Mouse (Mus musculus) mature B cell (primary cell): ENCODE data around the gene Tcf7.

Source experiments
- in situ Hi-C: fragments of 300-500 bp; cut with MboI; formaldehyde crosslinking; loops from 2 replicates; pipeline ENCODE4 v1.14.3; 2019

Tcf7 gene

GRCm38 (mm10) chr11:52283596-52284571, 1.1 kb upstream of the Tcf7 start:
- in situ Hi-C loops = no loop called here

DNA sequence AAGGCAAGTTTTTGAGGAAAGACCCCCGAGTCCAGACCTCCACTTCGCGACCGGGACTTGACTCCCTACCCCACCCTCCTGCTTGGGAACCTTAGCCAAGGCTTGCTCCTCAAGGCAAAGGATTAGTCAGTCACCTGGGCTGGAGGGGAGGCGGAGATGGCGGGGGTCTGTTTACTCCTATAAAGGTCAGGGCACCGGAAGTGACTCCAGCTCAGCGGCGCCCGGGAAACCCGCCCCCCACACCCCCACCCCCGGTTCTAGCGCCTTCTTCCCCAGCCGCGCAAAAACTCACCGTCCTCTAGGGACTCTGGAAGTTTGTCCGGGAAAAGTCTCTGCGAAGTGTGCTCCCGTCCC, 417 bp downstream of the Tcf7 start:
- in situ Hi-C loops = no loop called here

- in situ Hi-C loops = no loop called here
Observed at GRCm38 (mm10) chr11:52281568-52282328, 1.1 kb downstream of the Tcf7 start.

DNA sequence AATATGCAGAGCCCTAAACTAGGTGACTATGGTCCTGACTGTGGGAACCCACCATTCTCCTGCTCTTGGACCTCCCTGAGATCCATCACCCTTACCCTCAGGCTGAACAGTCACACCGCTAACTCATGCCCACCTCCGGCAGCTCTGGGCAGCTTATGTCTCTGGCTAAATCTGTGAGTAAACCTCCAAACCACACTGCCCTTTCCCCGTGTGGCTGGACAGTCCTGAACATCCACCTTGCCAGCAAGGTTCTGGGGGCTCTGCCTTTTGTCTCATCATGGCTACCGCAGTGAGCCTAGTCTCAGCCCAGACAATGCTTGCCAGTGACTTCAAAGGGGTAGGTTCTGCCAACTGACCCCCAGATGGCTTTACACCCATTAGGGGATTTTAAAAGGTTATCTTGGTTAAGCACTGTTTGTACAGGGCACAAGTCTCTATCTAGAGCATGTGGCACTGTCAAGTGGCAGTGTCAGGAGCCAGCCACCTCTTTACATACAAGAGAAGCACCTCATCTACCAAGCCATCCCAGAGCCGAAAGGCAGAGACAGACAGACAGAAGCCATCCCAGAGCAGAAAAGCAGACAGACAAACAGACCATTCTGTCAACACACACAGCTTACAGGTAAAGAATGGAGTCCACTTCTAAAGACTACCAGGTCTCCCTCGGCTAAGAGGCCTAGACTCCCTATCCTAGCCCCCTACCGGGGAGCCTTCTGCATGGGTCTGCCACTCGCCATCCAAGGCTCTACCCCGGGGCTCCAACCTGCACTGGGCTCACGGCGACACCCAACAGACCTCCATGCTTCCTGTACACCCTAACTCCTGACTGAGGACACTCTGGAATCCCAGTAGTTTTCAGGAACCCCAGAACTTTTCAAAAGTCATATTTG, 2.0 kb downstream of the Tcf7 start:
- in situ Hi-C loops = no loop called here

GRCm38 (mm10) chr11:52279611-52280145, 3.1 kb downstream of the Tcf7 start:
- in situ Hi-C loops = no loop called here

- in situ Hi-C loops = no loop called here
Observed at GRCm38 (mm10) chr11:52278991-52279390, 3.8 kb downstream of the Tcf7 start.

DNA sequence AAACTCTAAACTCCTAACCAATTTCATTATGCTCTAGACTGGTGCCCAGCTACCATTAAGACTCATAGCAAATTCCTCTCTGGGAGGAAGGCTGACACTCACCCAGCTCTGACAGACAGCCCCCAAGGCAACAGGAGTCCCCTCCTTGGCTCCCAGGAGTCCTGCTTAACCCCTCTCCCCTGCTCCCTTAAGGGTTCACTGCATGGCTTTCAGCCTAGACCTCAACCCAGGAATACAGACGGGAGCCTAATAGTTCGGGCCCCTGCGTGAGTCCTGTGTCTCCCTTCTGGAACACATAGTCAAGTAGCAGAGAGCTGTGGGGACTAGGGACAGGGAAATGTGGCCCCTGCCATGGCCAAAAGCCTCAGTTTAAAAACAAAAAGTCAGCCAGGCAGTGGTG, 4.7 kb downstream of the Tcf7 start:
- in situ Hi-C loops = no loop called here

DNA sequence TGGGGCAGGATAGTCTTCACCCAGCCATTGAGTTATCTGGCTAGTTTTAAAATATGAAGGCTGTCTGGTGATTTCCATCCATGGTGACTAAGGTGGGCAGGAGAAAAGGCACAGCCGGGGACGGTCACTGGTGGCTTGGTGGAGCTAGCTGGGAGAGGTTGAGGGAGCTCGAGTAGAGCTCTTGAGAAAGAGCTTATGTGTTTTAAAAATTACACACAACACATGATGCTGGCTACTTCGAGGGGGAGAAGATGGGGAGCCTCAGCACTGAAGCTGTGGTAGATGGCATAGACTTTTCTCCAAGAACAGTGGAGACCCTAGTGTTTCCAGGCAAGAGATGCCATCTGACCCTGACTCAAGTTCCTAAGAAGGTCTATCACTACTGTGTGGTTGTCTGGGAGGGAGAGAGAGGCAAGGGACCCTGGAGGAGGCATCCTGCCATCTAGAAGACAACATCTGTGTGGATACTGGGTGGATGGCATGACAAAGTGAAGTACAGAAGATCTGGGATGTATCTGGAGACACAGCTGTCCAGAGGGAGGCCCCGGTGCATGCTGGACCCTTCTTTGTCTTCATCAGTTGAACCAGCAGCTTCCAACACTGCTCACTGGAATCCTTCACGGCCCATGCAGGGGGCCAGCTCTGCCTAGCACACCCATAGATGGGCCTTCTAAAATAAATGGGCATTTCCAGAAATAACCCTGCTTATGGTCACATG, 5.2 kb downstream of the Tcf7 start:
- in situ Hi-C loops = no loop called here

DNA sequence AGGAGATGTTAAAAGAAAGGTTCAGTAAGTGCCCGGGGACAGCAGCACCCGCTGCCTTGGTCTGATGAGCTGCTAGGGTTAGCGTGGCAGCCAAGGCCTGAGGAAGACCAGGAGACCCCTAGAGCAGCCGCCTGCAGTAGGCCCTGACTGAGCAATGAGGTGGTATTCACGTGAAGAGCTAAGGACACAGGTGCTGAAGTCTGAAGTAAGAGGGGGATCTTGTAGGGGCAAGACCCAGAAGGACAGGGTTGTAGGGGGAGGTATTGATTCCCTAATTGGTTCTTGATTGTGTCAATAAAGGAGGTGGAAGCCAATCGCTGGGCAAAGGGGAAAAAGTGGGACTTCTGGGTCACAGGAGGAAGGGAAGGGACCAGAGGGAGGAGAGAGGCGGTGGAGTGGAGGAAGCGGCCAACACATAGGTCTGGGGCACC, 5.8 kb downstream of the Tcf7 start:
- in situ Hi-C loops = no loop called here

DNA sequence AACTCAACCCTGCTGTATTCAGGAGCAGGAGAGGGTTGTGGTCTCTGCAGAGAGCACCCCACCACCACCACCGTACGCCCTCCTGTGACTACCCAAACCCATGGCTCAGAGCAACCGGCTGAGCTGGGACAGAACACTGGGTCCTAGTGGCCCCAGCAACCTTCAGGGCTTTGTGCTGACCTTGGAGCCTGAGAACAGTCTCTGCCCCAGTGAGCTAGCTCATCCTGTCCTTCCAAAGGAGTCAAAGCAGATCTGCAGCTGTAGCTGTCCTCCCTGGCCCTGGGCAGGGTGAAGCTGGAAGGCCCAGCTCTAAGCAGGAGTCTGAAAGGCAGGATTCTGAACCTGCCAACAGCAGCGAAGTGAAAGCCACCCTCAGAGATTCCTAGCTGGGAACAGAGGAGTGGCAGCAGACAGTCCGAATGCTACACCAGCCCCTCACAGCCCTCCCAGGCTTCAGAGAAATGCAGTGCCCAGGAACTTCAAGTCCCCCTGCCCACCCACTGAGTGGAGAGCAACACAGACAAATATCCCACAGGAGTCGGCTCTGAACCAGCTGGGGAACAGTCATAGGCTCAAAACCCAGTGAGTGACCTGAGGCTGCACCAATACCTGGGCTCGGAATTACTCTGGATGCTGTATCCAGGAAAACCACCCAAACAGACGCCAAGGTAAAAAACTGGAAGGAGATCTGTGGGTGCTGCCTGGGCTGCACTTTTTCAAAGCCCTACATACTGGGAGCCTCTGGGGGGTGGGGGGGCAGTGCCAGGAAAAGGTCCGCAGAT, 6.8 kb downstream of the Tcf7 start:
- in situ Hi-C loops = no loop called here

DNA sequence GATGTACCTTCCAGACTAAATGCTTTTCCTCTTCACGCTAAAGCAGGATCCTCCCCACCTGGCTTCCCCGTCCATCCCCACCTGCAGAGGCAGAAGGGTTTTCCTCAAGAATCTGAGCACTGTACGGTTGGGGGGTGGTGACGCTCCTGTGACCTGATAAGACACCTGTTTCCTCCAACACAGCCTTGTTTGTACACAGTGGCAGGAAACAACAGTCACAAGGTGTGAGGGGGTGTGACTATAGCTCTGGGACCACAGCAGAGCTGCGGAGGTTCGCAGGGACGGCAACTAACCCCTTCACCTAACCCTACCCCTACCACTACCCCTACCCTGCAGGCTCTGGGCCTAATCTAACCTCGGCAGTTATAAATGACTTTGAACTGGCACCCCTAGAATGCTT, 7.4 kb downstream of the Tcf7 start:
- in situ Hi-C loops = no loop called here

DNA sequence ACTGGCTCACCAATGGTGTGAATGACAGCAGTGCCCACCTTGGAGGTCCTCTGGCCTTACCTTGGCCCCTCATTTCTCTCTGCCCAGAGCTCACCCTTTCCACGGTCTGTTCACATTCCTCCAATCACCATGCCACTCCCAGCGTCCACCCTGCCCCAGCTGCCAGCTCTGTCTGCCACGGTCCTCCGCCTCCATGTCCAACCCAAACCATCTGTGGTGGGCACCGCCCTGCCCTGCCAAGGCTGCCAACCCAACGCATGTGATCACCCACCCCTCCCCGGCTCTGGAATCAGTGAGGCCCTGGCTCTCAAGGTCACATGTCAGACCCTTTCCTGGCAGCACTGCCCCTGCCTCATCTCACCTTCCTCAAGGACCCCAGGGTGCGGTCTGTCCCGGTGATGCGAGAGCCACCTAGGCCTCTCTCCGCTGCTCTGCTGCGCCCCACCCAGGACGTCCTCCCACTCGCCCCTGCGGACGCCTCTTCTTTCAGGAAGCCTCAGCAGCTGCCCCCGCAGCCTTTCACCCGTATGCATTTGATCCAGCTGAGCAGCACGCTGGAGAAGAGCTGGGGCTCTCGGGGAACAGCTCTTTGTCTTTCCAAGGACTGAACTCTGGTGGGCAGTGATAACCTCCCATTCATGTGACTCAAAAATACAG, 8.2 kb downstream of the Tcf7 start:
- in situ Hi-C loops = no loop called here

DNA sequence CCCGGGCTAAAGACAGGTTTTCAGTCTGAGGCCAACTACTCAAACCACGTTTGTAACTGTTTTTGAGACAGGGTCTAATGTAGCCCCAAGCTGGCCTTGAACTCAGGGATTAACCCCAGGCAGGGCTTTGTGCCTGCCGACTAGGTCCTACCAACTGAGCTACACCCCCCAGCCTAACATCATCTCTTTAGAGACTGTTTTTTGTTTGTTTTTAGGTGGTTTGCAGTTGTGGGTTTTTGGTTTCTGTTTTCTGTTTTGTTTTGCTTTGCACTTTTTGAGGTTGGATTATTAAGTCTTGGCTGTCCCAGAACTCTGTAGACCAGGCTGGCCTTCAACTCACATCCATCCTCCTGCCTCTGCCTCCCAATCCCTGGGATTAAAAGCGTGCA, 8.9 kb downstream of the Tcf7 start:
- in situ Hi-C loops = no loop called here

DNA sequence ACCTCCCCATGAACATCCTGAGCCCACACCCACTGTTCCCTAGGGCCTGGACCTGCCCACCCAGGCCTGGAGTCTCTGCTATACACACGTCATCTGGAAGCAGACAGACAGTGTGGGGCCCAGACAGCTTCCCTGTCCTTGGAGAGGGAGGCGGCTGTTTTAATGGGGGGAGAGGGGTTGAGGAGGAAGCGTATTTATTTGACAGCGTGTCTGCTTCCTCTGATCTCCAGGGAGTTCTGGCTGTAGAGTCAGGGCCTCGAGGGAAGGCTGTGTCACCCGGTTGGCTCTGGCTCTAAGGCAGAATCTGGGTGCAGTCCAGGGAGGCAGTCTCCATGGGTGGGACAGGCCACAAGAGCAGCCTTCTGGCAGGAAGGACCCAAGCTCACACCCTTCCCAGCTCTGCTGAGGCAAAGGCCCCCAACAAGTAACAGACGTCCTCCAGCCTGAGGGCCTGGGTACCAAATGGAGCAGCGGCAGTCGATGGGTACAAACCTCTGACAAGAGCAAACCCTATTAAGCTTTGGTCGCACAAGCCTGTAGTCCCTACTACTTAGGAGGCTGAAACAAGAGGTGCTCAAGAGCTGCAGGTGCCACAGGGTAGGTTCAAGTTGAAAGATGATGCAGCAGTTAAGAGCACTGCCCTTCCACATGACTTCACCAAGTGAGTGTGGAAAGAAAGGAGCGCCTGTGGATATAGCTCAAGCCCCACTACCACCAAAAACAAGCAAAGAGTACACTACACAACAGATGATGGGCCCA, 9.5 kb downstream of the Tcf7 start:
- in situ Hi-C loops = no loop called here

DNA sequence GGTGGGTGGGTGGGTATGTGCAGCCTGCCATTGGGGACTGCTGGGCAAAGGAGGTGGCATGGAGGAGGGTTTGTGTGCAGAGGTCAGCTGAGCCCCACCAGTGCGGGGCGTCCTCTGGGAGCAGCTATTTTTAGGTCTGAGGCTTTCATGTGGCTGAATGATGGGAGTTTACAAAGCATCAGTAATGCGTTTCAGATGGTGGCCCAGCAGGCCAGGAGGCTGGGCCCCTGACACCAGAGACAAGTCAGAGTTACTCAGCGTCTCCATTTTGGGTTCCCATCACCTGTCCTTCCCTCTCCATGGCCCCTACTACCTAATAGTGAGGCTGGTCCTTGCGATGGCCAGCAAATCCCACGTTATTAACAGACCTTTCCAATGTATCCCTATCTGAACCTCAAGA, 10.2 kb downstream of the Tcf7 start:
- in situ Hi-C loops = no loop called here

- in situ Hi-C loops = no loop called here
Observed at GRCm38 (mm10) chr11:52271765-52272495, 10.9 kb downstream of the Tcf7 start.

DNA sequence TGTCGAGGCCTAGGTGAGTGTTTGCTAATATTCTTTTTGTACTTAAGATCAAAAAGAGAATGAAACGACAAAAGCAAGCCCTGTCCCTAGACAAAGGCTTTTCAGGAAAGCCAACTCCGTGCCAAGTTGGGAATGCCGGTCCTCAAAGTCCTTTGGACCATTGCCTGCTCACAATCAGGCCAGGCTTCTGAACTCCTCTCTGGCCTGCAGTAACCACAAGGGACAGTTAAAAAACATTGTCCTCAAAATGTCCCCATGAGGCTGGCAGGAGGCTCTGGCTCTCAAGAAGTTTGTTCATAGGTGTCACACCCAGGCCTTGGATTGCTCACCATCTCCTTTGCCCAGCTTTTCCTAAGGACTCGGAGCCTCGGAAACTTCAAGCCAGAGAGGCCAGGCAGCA, 13.0 kb downstream of the Tcf7 start:
- in situ Hi-C loops = no loop called here

DNA sequence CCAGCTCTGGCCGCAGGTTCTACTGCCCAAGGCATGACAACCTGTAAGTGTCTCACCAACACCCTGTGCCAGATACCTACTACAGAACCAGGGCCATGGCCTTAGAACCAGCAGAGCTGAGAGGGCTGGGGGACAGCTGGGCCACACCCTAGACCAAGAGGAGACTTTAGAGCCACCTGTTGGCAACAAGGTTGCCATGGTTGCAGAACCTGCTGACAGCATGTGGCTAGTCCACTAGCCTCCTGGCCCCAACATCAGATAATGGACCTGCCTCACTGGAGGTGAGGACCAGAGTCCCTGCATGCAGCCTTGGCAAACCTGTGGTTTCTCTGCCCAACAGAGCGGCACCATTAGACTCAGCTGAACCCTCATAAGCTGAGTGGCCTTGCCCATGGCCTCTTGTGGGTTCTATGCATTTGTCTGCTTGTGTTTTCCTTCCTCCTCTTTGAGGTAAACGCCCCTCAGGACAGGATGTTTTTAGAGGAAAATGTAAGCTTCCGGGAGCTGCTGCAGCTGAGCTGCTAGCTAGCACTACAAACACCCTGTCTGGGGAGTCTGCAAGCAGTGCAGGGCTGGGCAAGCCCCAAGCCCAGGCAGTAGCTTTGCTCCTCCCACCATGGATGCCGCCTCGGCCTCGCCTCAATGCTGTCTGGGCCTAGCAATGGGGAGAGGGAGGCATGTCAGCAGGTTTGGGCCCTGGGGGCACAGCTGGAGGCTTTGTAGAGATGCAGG, 14.5 kb downstream of the Tcf7 start:
- in situ Hi-C loops = no loop called here
